Mouse (Mus musculus) G1E-ER4 (cell line): Measurements from ENCODE around the gene Nek2. TPM values are rescaled to one million over a fixed set of nuclear protein-coding genes. Genes with fewer than 3 reads are reported as not detected.

Source experiments
- GATA1 ChIP-seq: IDR thresholded peaks from one replicate; pipeline ENCODE4 v1.8.0; 2012; ENCODE audit warnings: low read length, inconsistent platforms
- polyA plus RNA-seq: library from polyadenylated mRNA; stranded (reverse); fragments of >175 nt; gene quantifications from 2 replicates; pipeline ENCODE4 v1.2.3, GENCODE M21; 2012

Nek2 gene
- polyA plus RNA-seq, 1 experiment, result 13.9 TPM

DNA sequence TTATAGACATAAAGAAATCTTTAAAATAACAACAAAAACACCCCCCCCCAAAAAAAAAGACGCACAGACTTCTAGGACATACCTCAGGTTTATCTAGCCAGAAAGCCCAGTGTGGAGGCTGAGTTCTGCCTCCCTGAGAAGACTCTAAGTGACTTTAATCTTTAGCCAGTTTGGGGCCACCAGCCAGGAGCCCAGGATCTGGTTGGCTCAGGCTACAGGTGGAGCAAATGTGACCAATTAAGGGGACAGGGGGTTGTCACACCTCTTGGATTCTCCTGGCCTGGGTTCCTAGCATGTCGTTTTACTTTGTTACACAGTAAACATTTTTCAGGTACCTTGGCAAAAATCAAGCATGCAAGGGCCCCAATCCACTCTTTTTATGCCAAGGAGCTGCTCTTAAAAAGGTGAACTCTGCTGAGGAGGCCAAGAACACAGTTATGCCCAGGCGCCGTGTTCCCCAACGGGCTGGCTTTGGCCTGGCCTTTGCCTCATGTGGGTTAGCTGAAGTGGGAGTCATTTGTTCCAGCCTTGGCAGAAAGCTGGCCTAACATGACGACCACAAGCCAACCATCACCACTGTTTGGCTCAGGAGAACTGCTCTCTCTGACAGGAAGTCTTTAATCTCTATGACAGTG, 50.9 kb downstream of the Nek2 start:
- no peak for TF ChIP-seq GATA1

DNA sequence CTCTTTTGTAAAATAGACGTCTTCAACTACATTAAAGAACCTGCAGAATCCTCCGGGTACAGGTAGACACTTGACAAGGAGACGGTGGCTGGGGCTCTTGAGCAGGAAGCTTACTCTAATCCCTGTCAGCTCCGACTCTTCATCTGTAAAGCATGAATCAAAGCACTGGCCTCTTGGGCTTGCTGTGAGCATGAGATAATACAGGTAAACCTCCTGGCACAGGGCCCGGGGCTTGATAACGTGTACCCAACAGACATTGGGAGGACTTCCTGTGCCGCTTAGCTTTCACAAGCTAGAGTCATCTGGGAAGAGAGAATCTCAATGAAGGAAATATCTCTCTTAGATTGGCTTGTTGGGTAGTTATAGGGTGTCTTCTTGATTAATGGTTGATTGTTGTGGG, 53.8 kb downstream of the Nek2 start:
- peak; percentile 46 for TF ChIP-seq GATA1

DNA sequence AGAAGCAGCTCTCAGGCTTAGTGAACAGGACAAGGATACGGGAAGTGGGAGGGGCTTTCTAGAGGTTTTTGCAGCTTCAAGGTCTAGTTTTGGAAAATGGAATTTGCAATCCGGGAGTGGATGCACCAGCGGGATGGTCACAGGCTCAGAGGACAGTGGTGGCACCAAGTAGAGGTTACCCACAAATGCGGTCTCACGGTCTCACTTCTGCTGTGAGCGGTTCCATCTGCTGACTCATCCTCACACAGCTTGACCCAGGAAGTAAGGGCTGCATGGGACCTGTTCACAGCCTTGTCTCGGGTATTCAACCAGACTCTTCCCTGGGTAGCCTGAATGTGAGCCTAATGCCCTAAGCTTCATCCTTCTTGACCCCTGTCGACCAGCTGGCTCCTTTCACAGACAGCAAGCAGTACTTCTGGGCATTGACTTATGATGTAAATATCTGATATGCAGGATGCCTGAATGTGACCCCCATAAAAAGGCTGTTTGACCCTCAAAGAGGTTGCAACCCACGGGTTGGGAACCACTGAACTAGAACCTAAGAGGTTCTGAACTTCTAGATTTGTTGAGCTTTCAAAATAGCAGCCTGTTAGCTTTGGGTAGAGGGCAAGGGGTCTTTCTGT, 54.5 kb downstream of the Nek2 start:
- no peak for TF ChIP-seq GATA1

DNA sequence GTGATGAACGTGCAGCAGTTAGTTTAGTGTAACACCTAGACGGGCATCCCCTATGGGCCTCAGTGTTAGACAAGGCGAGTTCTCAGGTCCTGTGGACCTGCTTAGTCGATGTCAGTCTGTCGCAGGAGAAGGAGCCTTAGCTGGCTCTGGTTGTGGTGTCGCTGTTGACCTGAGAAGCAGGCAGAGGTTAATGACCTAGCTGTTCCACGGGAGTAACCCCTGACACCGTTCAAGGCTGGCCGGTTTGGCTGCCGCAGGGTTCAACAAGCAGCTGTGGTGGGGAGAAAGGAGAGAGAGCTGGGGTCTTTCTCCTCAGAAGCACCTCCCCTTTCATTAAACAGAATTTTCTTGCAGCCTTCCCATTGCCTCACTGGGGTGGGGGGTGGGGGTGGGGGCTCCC, 56.4 kb downstream of the Nek2 start:
- no peak for TF ChIP-seq GATA1

DNA sequence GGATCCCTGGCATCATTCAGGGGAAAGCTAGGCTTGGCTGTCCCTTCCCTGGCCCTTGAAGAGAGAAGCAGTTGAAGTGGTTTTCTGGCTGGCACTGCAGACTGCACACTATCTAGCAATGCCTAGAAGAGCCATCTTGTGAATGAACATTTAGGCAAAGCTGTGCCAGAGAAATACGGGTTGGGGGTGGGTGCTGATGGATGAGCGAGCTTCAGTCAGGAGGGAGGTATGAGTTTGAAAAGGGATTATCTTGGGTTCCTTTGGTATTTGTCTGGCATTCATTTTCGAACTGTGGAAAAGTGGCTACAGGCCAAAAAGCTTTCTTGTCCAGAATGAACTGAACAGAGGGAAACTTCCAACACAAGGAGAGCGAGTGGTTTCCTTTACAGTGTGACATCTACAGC, 57.3 kb downstream of the Nek2 start:
- no peak for TF ChIP-seq GATA1

DNA sequence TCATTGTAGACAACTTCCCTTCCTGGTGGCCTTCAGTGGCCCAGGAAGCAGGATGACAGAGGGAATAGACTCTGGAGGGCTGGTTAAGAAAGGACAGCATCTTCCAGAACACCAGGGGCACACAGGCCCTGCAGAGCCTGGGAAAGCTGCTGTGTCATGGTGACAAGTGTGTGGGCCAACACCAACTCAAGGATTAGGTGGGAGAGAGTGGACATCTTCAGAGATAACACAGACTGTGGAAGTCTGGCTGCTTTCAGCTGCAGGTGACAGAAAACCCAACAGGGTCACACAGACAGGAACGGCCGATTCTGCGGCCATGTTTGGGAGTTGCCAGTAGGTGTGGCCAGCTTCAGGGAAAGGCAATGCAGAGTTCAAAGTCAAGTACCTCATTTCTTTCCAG, 59.0 kb downstream of the Nek2 start:
- no peak for TF ChIP-seq GATA1

DNA sequence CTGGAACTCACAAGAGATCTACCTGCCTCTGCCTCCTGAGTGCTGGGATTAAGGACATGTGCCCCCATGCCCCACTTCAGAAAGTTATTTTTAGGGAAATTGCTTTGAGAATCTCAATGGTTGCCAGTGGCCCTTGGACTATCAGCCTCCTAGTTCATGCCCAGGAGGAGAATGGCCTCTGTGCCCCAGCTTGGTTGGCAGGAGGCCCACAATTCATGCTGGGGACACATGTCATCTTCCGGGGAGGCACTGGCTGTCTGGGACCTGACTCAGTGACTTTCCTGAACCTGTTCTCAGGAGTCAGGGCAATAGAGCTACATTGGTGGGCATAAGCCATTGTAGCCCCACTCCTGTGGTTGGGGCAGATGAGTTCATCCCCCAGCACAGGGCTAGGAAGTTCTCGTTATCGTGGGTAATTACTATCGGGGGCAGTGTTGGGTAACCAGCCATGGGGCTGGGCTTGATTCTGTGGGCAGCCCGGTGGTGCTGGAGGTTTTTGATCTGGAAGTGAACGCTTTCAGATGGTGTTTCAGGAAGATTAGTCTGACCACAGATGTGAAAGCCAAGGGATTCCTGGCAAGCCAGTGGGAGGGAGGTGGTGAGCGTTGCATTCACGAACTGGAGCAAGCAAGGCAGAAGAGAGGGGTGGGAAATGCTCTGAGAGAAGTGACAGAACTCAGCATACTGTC, 59.8 kb downstream of the Nek2 start:
- TF ChIP-seq GATA1, result no peak

DNA sequence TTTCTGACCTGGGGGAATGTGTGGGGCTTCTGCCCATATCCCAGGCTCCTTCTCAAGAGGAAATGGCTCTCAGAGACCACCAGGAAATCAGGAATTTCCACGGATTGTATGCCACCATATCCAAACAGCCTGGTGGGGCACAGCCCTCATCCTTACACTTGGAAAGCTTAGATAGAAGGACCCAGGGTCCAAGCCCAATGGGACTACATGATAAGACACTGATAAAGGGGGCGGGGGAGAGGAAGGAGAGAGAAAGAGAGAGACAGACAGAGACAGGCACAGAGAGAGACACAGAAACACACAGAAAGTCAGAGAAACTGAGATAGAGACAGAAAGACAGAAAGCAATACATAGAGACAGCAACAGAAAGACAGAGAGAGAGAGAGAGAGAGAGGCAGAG, 60.4 kb downstream of the Nek2 start:
- TF ChIP-seq GATA1, result no peak

Other genes starting within 250 kb of the Nek2 start
- gene Dtl, start 245.9 kb upstream of the Nek2 start, polyA plus RNA-seq, result 13.7 and 15.2 TPM in 2 replicates
- 6.1 and 17.7 TPM in 2 replicates for gene Ints7, start 245.8 kb upstream of the Nek2 start, polyA plus RNA-seq
- not detected in 2 replicates for gene Lpgat1, start 103.6 kb upstream of the Nek2 start, polyA plus RNA-seq
- gene Slc30a1, start 85.3 kb downstream of the Nek2 start, polyA plus RNA-seq, result 16.8 and 17.8 TPM in 2 replicates
- not detected in 2 replicates for gene Rd3, start 155.9 kb downstream of the Nek2 start, polyA plus RNA-seq